Mouse (Mus musculus) gastrocnemius, postnatal 25 days (tissue): ENCODE results near the gene Cdx2. TPM values are rescaled to one million over a fixed set of nuclear protein-coding genes. Genes with fewer than 3 reads are reported as not detected.

Experiments
- microRNA-seq, 2 experiments: library from miRNA; unstranded; fragments of <30 nt; microRNA quantifications; one replicate each; pipeline ENCODE4 v1.2.0; 2021; ENCODE audit warnings: borderline replicate concordance in 2 of 2
- total RNA-seq, 2 experiments: library from RNA; stranded (reverse); gene quantifications; 1 replicate in 1 of 2; 2 replicates in 1 of 2; pipeline ENCODE4 v1.2.3; 2021

Gene Cdx2
- total RNA-seq, 2 experiments from 2014 or later, result not detected

Small RNAs within 50 kb of the gene (microRNA-seq; reads per million reads assigned to microRNA genes)
- 0 reads per million in 2 experiments for gene Mir7k

Other genes starting within 250 kb of the Cdx2 start
- 1 to 10 TPM; 2.0 to 2.3 TPM for gene Lnx2, start 230.7 kb downstream of the Cdx2 start, total RNA-seq
- gene Polr1d, start 230.2 kb downstream of the Cdx2 start, total RNA-seq, result 10 to 100 TPM; 85.3 to 87.5 TPM
- not detected for gene Gsx1, start 118.6 kb downstream of the Cdx2 start, total RNA-seq
- not detected for gene Pdx1, start 37.3 kb downstream of the Cdx2 start, total RNA-seq
- gene Urad, start 15.2 kb upstream of the Cdx2 start, total RNA-seq, result not detected
- not detected for gene Flt3, start 93.2 kb upstream of the Cdx2 start, total RNA-seq
- gene Pan3, start 122.9 kb upstream of the Cdx2 start, total RNA-seq, result 10 to 100 TPM; 17.4 to 26.1 TPM